Mouse (Mus musculus): Measurements from ENCODE around the gene Tspan31. TPM values are rescaled to one million over a fixed set of nuclear protein-coding genes. Genes with fewer than 3 reads are reported as not detected.
A peak's percentile ranks its signal among the peaks of the same experiment; 100 is the strongest.

Gene Tspan31
- polyA plus RNA-seq, 1 experiment from 2014 or later, result 130 TPM

- no peak overlapping the region for H3K4me3 ChIP-seq (ENCODE audit: low read depth, low read length)
- no peak overlapping the region for H3K4me2 ChIP-seq
- no peaks in the 10 kb centered on the region for H3K36me3 ChIP-seq (ENCODE audit: insufficient read depth)
- TF ChIP-seq CTCF (IDR thresholded peaks at IDR 0.05; ENCODE audit: low read depth), result peak; percentile 12; the same call in 1 of the 2 replicates
- H3K9ac ChIP-seq, result no peak overlapping the region
- H3K27me3 ChIP-seq (ENCODE audit: insufficient read depth, low read length), result peaks cover 58% of the 10 kb centered on the region
- ATAC-seq (ENCODE audit: insufficient read depth) (no peak), DNase-seq (no peak)
- H3K9me3 ChIP-seq (ENCODE audit: low read depth, low read length), result no peaks in the 10 kb centered on the region
- WGBS, result 35% methylated on average over 5 of the region's 5 CpGs
- 0 out of 2 replicates have a peak, but pooled peaks cover 3% of the 10 kb centered on the region for H3K4me1 ChIP-seq (ENCODE audit: insufficient read depth)
- H3K27ac ChIP-seq (ENCODE audit: low read depth), result no peak overlapping the region
Measured at GRCm38 (mm10) chr10:127083915-127084306, 13.8 kb upstream of the Tspan31 start.

- no peak overlapping the region for H3K9ac ChIP-seq
- whole genome bisulfite sequencing, result 26% methylated on average over 8 of the region's 8 CpGs
- H3K4me3 ChIP-seq (ENCODE audit: low read depth, low read length), result no peak overlapping the region
- no peak overlapping the region for H3K4me2 ChIP-seq
- DNase-seq (no peak), ATAC-seq (ENCODE audit: insufficient read depth) (no peak)
- H3K27me3 ChIP-seq (ENCODE audit: insufficient read depth, low read length), result peaks cover 63% of the 10 kb centered on the region
- TF ChIP-seq CTCF (IDR thresholded peaks at IDR 0.05; ENCODE audit: low read depth), result no peak
- no peaks in the 10 kb centered on the region for H3K36me3 ChIP-seq (ENCODE audit: insufficient read depth)
- no peaks in the 10 kb centered on the region for H3K9me3 ChIP-seq (ENCODE audit: low read depth, low read length)
- 0 out of 2 replicates have a peak, but pooled peaks cover 3% of the 10 kb centered on the region for H3K4me1 ChIP-seq (ENCODE audit: insufficient read depth)
- H3K27ac ChIP-seq (ENCODE audit: low read depth), result no peak overlapping the region
Measured at GRCm38 (mm10) chr10:127083292-127083914, 13.3 kb upstream of the Tspan31 start.

GRCm38 (mm10) chr10:127081996-127082620 is 12.0 kb upstream of the Tspan31 start:
- TF ChIP-seq CTCF (IDR thresholded peaks at IDR 0.05; ENCODE audit: low read depth), result no peak
- DNase-seq, result peak; percentile 61
- no peak overlapping the region for H3K27ac ChIP-seq (ENCODE audit: low read depth)
- no peaks in the 10 kb centered on the region for H3K36me3 ChIP-seq (ENCODE audit: insufficient read depth)
- peak overlapping the region; percentile 50; the same call in 1 of the 2 replicates for H3K4me2 ChIP-seq
- H3K9ac ChIP-seq, result no peak overlapping the region
- WGBS, result 18% methylated on average over 8 of the region's 8 CpGs
- no peaks in the 10 kb centered on the region for H3K9me3 ChIP-seq (ENCODE audit: low read depth, low read length)
- no peak overlapping the region for H3K4me3 ChIP-seq (ENCODE audit: low read depth, low read length)
- peaks cover 71% of the 10 kb centered on the region for H3K27me3 ChIP-seq (ENCODE audit: insufficient read depth, low read length)
- ATAC-seq (ENCODE audit: insufficient read depth), result no peak
- 0 out of 2 replicates have a peak, but pooled peaks cover 3% of the 10 kb centered on the region for H3K4me1 ChIP-seq (ENCODE audit: insufficient read depth)

GRCm38 (mm10) chr10:127080901-127081780 is 11.1 kb upstream of the Tspan31 start:
- no peak for ATAC-seq (ENCODE audit: insufficient read depth)
- Histone ChIP-seq H3K4me1 (ENCODE audit: insufficient read depth) (0 out of 2 replicates have a peak, but pooled peaks cover 3% of the 10 kb centered on the region), H3K27me3 (ENCODE audit: insufficient read depth, low read length) (peaks cover 74% of the 10 kb centered on the region), H3K9ac (0 out of 2 replicates have a peak overlapping the region, but pooled peaks have one; percentile 10), H3K4me2 (peak overlapping the region; percentile 50), H3K4me3 (ENCODE audit: low read depth, low read length) (peak overlapping the region; percentile 24), H3K27ac (ENCODE audit: low read depth) (no peak overlapping the region), H3K9me3 (ENCODE audit: low read depth, low read length) (no peaks in the 10 kb centered on the region), H3K36me3 (ENCODE audit: insufficient read depth) (no peaks in the 10 kb centered on the region)
- no peak for DNase-seq
- TF ChIP-seq CTCF (IDR thresholded peaks at IDR 0.05; ENCODE audit: low read depth), result no peak
- WGBS, result 3% methylated on average over 48 of the region's 48 CpGs

GRCm38 (mm10) chr10:127079665-127080391 is 9.8 kb upstream of the Tspan31 start:
- Histone ChIP-seq H3K9me3 (ENCODE audit: low read depth, low read length) (no peaks in the 10 kb centered on the region), H3K27me3 (ENCODE audit: insufficient read depth, low read length) (peaks cover 71% of the 10 kb centered on the region), H3K36me3 (ENCODE audit: insufficient read depth) (no peaks in the 10 kb centered on the region), H3K9ac (peak overlapping the region; percentile 36), H3K4me1 (ENCODE audit: insufficient read depth) (0 out of 2 replicates have a peak, but pooled peaks cover 3% of the 10 kb centered on the region), H3K4me3 (ENCODE audit: low read depth, low read length) (peak overlapping the region; percentile 47), H3K4me2 (peak overlapping the region; percentile 86), H3K27ac (ENCODE audit: low read depth) (no peak overlapping the region)
- WGBS, result 2% methylated on average over 64 of the region's 70 CpGs
- peak; percentile 62 for DNase-seq
- ATAC-seq (ENCODE audit: insufficient read depth), result 0 out of 2 replicates have a peak, but pooled peaks have one; percentile 10
- no peak; the same call in 1 of the 2 replicates for TF ChIP-seq CTCF (IDR thresholded peaks at IDR 0.05; ENCODE audit: low read depth)
